Mouse (Mus musculus) thymus, postnatal 14 days (tissue): ENCODE results near the gene 4932438A13Rik.

Source experiments
- DNase-seq: peaks from one replicate; pipeline ENCODE4 v3.0.0; 2021

Gene 4932438A13Rik

DNA sequence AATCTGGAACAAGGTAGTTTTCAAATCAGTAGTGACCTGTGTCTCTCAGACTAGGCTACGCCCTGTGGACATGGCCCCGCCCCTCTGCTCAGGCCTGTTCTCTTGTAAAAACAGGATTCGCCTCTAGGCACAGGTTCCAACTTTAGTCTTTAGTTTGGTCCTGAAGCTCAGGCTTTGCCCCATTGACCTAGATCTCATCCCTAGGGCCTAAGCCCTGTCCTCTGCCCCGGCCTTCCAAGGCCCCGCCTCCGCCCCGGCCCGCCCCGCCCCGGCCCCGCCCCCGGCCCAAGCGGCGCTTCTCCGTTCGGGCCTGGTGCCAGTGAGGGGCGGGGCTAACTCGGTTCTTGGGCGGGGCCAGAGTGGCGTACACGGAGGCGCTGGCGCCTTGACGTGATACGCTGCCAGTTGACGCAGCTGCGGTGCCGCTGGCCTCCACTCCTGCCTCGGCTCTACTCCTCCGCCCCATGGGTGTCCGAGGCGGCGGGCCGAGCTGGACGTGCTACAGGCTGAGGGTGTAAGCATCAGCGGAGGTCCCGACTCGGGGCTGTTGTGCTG lies at the start of gene 4932438A13Rik:
TSS of gene 4932438A13Rik (plus strand) at position 384 of the 555 bp plus-strand sequence.
- peak; percentile 100 for DNase-seq

DNA sequence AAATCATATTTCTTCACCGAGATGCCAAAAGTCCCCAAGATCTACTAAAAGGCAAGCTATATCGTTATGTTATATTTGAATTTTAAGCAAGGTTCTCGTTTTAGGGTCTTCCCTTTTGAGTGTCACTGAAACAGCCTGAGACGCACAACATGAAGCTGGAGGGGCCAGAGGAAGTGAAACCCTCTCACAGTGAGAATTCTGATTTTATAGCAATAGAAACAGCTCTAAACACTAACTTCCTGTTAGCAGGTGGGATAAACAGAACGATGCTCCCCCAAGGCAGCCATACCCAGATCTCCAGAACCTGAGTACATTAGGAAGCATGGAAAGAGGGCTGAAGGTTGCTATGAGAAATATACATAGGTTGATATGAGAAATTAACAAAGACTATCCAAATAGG lies 46.3 kb upstream of the 4932438A13Rik start:
- no peak for DNase-seq

DNA sequence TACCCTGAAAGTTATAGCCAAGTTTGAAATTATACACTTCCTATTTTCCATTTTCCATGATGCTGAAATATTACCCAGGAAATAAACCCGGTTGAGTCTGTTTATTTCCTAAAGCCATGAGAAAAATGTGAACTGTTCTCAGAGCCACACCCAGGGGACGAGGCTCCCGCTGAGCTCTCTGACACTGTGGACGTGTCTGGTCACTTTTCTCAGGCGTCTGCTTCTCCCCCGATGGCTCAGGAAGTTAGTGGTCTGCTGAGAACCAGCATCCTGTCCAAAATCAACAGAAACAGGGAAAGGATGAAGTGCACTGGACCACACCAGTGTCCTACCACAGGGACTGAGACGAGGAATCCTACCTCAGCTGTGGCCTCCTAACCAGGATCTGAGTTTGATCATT lies 43.5 kb upstream of the 4932438A13Rik start:
- no peak for DNase-seq

DNA sequence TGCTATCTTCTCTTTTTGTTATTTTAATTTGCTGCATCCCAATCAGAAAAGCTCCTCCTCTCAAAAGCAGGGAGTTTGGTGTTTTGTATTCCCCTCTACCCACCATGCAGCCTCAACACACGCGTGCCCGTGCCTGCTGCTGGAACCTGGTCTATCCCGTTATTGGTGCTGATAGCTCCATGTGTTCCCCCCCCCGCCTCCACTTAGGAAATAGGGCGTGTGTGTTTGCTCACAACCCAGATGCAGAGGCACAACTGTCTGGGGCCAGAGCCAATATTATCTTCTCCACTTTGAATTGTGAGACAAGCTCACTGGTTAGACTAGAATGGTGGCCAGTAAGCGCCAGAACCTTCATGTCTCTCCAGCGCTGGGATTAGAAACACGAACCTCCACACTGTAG lies 41.9 kb upstream of the 4932438A13Rik start:
- DNase-seq: no peak

DNA sequence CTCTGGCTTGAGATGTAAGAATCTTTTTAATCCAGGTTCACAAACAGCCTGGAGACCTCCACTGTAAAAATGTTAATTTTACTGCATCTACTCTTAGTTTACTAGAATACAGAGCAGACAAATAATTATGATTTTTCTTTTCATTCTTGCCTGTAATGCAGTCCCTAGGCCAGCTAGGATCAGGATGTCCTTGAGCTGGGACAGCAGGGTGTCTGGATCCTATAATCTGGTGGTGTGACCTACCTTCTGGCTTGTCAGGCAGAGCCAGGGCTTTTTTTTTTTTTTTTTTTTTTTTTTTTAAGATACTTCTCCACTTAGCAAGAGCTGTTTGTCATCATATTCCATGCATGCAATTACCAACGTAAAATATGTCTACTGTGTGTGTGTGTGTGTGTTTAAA lies 37.8 kb upstream of the 4932438A13Rik start:
- DNase-seq: no peak

DNA sequence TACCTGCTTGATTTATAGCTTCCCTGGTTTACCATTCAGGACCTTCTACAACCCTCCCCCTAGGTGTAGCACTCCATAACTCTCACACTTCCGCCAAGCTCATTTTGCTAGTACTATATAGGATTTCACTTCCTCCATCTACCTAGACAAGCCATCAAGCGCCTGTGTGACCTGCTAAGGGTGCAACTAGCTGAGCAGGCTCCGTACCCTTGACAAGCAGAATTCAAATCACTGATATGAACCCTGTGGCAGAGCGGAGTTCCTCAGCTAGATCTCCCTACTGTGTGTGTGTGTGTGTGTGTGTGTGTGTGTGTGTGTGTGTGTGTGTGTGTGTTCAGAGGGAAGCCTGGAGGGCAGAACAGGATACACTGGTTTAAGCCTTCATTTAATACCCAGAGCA lies 37.4 kb upstream of the 4932438A13Rik start:
- no peak for DNase-seq

DNA sequence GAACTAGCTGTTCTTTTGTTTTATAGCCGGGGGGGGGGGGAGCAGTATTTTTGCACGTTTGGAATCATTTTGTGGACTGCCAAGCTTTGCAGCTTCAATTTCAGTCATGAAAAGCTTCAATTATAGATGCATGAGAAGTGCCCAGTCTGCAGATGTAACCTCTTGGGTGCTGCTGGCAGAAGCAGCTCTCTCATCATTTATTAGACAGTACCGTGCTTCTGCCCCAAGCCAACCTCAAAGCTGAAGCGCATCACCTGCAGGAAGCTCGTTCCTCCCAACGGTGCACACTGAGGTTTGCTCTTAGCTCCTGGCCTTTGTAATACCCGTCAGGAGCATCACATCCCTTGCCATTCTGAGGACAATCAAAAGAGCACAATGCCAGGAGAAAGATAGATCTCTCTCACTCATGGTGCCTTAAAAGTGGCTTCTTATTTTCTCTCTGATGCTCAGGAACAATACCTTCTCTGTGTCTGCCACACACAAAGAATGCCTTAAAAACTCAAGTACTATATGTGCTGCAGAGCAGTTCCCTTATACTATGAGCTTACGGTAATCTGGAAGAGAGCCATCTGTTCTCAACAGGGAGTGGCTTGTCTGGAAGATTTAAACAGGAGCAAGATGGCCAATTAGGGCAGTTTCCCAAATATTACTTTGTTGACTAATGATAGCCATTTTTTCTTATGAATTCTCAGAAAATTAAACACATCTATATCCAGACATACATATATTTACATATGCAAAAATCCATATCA lies 35.5 kb upstream of the 4932438A13Rik start:
- DNase-seq: no peak

DNA sequence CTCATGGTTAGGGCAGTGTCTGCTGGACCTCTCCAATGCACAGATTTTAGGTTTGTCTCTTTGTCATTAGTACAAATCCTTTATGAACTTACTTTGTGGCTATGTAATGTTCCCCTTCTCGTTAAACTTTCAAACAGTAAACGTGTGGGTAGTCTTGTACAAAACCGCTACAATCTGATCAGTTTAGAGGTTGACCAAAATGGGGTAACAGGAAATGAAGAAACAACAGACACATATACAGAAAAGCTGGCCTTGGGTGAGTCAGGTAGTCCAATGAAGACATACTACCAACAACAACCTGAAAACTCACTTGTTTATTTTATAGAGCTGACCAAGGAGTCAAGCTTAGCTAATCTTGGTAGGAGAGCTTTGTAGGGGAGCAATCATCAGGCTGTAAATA lies 32.7 kb upstream of the 4932438A13Rik start:
- DNase-seq: no peak

DNA sequence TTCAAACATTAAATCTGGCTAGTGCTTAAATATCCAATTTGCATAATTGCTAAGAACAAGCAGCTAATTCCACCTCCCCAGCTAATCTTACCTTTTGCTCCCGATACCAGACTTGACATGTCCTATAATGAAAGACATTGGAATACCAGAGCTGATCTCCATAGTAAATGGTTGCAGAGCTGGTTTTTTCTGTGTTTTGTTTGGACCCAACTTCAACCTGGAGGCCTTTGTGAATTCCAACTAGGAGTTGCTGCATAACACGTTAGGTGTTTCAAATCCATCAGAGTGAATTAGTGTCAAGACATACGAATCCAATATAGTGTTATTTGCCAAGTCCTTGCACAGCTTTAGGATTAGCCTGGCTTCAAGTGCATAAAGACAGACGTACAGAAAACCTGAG lies 28.5 kb upstream of the 4932438A13Rik start:
- DNase-seq: no peak

DNA sequence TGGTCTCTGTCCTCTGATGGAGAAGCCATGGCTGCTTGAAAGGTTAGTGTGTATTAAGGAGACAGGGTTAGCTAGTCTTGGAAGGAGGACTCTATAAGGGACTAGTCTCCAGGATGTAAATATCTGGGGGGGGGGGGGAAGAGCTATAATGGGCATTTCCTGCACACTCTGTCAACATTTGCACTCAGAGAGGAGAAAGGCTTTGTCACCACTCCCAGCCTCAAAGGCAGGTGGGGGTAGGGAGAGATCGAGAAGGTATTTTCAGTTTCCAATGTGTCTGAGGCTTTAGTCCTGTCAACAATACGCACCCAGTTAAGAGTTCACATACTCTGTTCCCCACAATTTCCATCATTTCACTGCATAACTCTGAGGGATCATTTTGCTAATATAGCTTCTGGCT lies 28.1 kb upstream of the 4932438A13Rik start:
- DNase-seq: no peak

DNA sequence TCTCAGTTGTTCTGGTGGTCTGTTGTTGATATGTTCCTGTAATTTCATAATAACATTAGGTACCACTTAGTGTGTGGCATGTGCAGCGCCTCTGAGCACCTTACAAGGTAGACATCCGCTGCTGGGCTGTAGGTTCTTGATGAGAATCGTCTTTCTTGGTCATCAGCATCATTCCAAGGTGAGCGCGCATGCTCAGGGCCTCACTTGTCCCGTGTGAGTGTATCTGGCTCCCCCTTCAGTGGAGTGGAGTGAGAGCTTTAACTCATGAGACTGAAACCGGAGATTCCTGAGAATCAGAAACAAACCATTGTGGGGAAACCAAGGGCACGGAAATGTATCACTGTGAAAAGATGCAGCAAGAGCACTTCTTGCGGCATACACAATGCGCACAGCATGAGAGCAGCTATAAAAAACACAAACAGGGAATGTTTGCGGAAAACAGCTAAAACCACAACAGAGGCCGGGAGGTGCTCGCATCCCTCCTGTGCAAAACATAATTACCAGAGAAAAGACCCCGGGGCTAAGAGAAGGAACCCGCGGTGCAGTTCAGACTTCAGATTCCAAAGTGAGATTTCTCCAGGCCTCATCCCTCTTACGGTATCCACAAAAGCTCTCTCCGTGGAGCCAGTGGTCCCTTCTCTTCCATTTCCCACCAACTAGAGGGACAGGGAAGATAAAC lies 27.2 kb upstream of the 4932438A13Rik start:
- no peak for DNase-seq

DNA sequence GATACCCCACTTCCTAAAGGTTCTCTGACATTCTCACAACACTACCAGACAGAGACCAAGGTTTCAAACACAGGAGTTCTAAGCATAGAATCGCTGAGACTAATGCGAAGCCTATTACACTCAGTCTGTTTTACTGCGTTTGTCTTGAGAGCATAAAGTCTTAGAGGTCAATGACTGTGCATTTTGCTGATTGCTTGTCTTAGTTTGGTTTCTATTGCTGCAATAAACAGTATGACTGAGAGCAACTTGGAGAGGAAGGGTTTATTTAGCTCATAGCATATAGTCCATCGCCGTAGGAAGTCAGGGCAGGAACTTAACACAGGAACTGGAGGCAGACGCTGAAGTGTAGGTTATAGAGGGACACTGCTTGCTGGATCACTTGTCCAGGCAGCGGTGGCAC lies 26.1 kb upstream of the 4932438A13Rik start:
- DNase-seq: no peak

DNA sequence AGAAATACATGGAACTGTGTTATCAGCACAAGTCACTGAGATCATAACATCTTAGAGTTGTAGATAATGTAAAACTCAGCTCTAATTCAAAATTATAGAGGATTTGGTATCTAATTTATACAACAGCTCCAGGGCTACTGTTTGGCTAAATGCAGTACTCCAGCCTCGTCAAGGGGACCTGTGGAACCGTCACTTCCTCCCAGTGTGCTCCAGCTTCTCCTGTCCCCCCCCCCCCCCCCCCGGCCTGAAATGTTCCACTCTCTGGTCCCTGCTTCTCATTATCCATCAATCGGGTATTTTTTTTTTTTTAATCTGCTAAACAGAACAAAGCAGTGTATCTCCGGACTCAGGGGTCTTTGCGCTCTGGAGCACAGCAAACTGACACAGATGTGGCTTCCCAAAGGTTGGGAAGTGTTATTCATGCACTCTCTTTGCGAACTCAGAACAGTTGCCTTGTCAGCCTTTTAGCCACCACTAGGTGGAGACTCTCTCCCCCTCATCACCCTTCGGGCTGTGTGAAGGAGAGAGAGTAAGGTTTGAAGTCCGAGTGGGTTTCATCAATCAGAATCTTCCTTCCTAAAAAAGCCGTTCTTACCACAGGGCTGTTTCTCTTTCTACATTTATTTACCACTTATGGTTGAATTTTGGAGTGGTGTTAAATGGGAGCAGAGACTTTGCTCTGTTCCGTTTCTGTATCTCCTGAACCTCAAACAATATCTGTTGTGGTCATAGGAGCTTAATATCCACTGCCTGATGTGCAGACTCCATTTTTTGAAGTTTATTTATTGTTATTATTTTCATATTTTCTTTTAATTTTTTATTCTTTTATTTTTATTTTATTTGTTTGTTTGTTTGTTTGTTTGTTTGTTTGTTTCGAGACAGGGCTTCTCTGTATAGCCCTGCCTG lies 22.0 kb upstream of the 4932438A13Rik start:
- peak; percentile 82 for DNase-seq

DNA sequence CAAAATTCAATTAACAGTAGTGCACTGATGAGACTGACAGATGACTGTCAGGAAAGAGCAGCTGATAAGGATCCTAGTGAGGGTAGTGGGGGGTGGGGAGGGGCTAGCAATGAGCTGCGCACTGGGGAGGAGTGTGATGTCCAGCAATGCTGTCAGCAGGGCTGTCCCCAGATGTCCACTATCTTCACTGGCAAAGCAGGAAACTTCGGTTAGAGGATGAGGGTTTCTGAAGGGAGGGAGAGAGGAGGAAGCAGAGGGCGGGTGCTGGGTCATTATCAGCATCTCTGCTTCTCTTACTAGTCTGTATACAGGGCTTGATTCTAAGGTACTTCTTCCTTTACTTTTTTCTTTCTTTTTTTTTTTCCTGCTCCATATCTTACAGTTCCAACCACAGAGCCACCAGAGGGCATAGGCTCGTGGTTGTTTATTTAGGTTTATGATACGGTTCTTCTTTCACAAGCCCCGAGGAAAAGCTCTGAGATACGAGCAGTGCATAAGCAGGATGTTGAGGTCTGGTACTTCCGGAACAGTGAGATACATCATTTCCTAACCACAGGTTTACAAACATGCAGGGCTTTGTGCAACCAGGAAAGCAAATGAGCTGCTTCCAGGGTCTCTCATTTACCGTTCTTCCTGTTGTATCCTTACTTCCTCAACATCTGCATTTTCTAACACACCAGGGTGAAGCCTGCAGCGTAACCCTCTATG lies 9.0 kb upstream of the 4932438A13Rik start:
- DNase-seq: peak; percentile 55

DNA sequence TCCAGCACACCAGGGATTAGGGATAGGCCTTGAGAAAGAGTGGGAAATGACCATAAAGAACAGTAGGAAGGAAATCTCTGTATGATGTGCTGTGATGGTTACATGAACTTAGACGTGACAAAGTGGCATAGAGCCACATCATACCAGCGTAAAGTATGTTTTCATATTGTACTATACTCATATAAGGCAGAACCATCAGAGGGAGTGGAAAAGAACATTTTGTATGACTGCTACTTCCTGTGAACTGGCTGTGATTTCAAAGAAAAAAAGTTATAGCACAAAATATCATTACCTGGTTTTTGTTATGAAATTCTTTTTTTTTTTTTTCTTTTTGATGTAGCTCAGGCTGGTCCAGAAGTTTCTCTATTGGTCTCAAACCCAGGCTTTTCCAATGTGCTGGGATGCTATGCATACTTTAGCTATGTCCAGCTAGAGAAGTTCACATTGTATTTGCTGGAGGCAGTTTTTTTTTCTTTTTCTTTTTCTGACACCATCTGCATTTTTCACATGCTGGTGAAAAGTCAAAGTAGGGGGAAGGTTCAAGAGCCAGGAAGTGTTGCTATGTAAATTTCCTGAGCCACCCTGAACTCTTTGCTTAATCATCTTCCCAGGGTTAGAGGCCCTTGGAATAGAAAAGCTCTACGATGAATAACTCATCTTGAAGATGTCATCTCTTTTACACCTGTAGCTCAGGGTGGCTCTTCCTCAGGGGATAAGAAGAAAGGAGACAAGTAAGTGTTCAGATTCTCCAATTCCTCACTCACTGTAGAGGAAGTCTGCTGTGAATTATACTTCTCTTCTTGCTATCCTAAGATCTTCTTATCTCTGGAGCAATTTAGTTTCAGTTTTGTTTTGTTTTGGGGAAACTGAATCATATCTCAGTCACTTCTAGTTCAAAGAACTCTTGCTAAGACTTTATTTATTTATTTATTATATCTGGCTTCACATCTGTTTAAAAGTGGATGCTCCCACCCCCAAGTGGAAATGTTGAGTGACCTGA lies 1.2 kb upstream of the 4932438A13Rik start:
- DNase-seq: peak; percentile 15

DNA sequence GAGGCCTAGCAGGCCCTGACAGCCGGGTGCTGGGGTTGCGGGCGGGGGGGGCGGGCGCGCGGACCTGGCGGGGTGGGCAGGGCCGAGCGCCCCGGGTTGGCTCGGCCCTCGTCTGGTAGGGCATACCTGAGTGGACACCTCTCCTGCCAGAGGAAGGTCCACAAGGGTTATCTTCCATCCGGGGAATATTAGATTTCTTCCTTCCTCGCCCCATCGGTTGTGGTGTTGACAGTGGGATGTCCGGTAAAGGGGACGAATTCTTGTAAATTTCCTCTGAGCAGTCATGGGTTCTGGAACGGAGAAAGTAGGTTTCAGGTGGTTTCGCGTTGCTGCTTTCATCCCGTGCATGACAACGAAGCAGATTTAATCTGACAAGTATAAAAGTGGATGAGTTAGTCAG lies 523 bp downstream of the 4932438A13Rik start:
- no peak for DNase-seq

DNA sequence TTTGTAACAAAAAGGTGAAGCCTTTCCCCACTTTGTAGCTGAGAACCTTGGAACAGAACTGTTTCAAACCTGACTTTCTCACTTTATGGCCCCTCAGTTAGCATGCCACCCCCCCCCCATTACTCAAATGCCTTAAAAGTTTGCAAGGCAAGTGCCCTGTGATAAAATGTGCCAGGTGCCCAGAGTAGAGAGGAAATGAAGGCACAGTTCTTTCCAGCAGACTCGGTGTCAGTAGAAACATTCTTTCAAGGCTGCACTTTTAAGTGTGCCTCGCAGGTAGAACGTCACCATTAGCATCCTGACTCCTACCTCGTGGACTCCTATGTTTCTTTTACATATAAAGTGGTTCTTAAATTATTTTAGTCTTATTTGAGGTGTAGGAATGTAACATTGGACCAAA lies 977 bp downstream of the 4932438A13Rik start:
- DNase-seq: peak; percentile 23

DNA sequence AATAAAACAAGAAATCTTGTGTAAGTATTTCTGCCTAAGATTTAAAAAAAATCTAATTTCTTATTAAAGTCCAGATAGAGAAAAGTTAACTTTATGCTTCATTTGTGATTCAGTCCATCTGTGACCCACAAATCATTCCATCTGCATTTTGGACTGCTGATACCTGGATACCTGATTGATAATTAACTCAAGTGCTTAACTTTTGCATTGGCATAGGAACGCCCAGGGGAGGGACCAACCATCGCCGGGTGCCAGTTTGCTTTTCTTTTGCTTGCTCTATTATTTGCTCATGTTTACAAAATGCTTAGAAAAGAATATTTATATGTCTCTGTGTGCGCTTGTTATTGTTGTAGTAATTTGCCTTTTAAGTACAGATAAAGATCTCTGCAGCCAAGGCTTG lies 1.6 kb downstream of the 4932438A13Rik start:
- no peak for DNase-seq

DNA sequence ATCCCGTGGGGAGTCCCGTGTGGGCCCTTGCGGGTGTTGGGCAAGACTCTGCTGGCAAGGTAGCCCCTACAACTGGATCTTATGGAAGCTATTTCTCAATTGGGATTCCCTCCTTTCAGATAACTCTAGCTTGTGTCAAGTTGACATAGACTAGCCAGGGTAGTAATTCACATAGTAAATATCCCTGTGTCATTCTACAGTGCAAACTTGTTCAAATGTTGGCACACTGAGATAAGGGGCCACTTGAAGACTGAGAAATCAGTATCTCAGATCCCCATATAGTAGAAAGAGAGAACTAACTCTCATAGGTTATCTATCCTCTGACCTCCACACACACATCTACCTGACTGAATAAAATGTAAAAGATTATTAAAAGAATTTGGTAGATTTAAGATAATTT lies 42.5 kb downstream of the 4932438A13Rik start:
- no peak for DNase-seq

DNA sequence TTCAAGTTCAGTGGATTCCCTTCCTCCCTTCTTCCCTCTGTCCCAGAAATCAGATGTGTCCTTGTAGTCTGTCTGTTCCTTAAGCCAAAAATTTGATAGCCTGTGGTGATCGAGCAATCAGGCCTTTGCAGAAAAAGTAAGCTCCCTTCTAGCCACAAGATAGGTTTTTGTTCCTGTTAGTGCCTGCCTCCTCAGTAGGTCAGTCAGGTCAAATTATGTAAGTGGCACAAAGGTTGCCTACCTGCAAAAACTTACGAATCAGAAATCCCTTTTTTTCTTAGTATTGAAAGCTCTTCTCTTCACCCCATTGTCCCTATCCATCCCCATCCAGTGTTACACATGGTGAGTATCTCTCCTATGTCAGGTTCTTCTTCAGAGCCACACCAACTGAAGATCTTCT lies 54.9 kb downstream of the 4932438A13Rik start:
- DNase-seq: no peak

DNA sequence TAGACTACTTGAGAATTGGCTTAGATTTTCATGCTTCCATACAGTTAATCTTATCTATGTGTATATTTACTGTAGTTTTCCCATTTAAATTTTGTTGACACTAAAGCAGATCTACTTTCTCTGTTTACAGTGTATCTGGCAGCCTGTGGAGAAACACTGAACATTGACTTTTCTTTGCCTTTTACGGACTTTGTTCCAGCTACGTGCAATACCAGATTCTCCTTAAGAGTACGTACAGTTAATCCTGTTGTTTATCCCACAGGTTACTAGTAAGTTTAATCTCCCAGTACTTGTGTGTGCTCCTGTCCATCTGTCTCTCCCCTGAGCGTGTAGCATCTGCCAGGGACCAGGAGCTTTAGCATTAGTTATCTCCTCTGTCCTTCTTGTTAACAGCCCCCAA lies 55.4 kb downstream of the 4932438A13Rik start:
- no peak for DNase-seq
